Mouse (Mus musculus) lung, adult 10 weeks (tissue): ENCODE measurements around the gene Srek1ip1. TPM values are rescaled to one million over a fixed set of nuclear protein-coding genes. Genes with fewer than 3 reads are reported as not detected.

Experiments
- polyA plus RNA-seq: library from polyadenylated mRNA; stranded (reverse); fragments of 350-450 nt; fragmentation: Illumina TruSeq; extraction: RNeasy Lipid Tissue Mini Kit (QIAGEN cat#74804); gene quantifications from one replicate; pipeline ENCODE4 v1.2.3, GENCODE M21; 2014; ENCODE audit warnings: low read depth, low replicate concordance; ENCODE audit not compliant: insufficient read depth

Srek1ip1 gene
- 9.1 TPM for polyA plus RNA-seq

GRCm38 (mm10) chr13:104792184-104792583 lies at the start of gene Srek1ip1:
TSS of gene Srek1ip1 (plus strand) at chr13:104792484.

GRCm38 (mm10) chr13:104816635-104817571 lies 24.6 kb downstream of the Srek1ip1 start, which contains the start of gene Cwc27:
TSS of gene Cwc27 (minus strand) at chr13:104817142.

GRCm38 (mm10) chr13:104863127-104863979 lies 71.1 kb downstream of the Srek1ip1 start, which contains the start of gene Shisal2b:
TSS of gene Shisal2b (minus strand) at chr13:104863893.

Other genes starting within 250 kb of the Srek1ip1 start
- 8.4 TPM for gene Cwc27, start 24.7 kb downstream of the Srek1ip1 start, polyA plus RNA-seq
- not detected for gene Shisal2b, start 71.4 kb downstream of the Srek1ip1 start, polyA plus RNA-seq